Comparison of ENCODE assay signal across 9 mouse cellular contexts in the genomic region with DNA sequence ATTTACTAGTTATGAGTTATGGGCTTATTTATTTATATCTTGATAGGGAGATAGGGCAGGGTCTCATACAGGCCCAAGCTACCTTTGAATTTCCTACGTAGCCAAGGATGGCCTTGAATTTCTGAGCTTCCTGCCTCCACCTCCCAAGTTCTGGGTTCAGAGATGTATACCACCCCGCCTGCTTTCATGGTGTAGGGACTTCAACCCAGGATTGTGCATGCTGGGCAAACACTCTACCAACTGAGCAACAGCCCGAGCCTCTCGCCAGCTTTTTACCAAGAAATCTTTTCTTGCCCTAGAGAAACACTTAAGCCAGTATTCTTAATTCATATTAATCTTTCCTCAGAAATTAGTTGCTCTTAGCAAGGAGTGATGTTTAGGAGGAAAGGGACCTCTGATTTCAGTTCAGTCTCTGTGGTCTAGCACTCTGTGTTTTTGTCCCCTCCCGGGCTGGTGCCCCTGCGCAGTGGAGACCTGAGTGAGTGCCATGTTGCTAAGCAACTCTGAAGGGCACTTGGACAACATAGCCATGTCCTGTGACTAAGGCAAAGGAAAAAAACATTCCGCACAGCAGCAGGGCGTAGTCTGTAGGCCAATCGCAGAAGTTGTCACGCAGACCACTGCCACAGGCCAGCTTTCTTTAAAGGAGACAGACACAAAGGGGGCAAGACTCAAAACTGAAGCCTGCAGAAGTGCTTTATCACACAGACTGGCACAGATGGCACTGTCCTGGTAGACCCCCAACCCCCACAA.
A peak's percentile ranks its signal among the peaks of the same experiment; 100 is the strongest.
DNase-seq lines count a peak whose midpoint lies in the region; ATAC-seq lines count a peak whose summit lies in the region.
"Had no signal": no experiment of that assay in that cellular context is flagged by ENCODE, and none has a peak within 500 bp of the region (broad histone marks: within the 10 kb centered on the region; RNA-seq: fewer than 3 reads in every experiment).

No protein-coding gene starts in this region.

- H3K27me3 ChIP-seq in hindbrain, embryonic 15.5 days: no peaks in the 10 kb centered on the region
- H3K27me3 ChIP-seq in intestine, embryonic 16.5 days (replicated peaks; ENCODE audit: control insufficient read depth, insufficient read depth, low read length): no peaks in the 10 kb centered on the region

- intact Hi-C loops in left cerebral cortex, postnatal 4 days (cut with DNase I): no loop called here

- H3K4me1 ChIP-seq in hindbrain, embryonic 15.5 days (replicated peaks): peaks cover 11% of the 10 kb centered on the region
- H3K4me1 ChIP-seq in intestine, embryonic 16.5 days (ENCODE audit: control insufficient read depth, insufficient read depth, low read length): no peaks in the 10 kb centered on the region

- no peaks in the 10 kb centered on the region for H3K36me3 ChIP-seq in hindbrain, embryonic 15.5 days
- H3K36me3 ChIP-seq in intestine, embryonic 16.5 days (ENCODE audit: control insufficient read depth, insufficient read depth, low read length): no peaks in the 10 kb centered on the region

- H3K4me2 ChIP-seq in hindbrain, embryonic 15.5 days: peak overlapping the region; percentile 8; the same call in 1 of the 2 replicates
- H3K4me2 ChIP-seq in intestine, embryonic 16.5 days (ENCODE audit: low read depth, low read length): no peak overlapping the region

- H3K9me3 ChIP-seq in hindbrain, embryonic 15.5 days: no peaks in the 10 kb centered on the region
- no peaks in the 10 kb centered on the region for H3K9me3 ChIP-seq in intestine, embryonic 16.5 days (ENCODE audit: control insufficient read depth, low read length)

- no peak overlapping the region for H3K4me3 ChIP-seq in hindbrain, embryonic 15.5 days
- no peak overlapping the region for H3K4me3 ChIP-seq in intestine, embryonic 16.5 days (ENCODE audit: low read length)

- peak; percentile 99 for ATAC-seq in hindbrain, embryonic 15.5 days (ENCODE audit: low FRiP score, low read depth)
- ATAC-seq in intestine, embryonic 16.5 days: no peak
- ATAC-seq: Patski had no signal

- DNase-seq in adrenal gland, adult 18-20 months (ENCODE audit: low spot score in 2 of 2): peak; percentile 2 to 19
- DNase-seq in cerebellum, adult 18-20 months: peak; percentile 13 to 23
- DNase-seq in frontal cortex, postnatal 36 days (ENCODE audit: low spot score in 2 of 2): peak; percentile 46 to 49
- DNase-seq in left cerebral cortex, postnatal 4 days: peak; percentile 86
- peak; percentile 42 for DNase-seq in right cerebral cortex, adult 18-20 months
- DNase-seq in urinary bladder, adult 2 months (ENCODE audit: low spot score): no peak

- peak overlapping the region; percentile 80 for H3K27ac ChIP-seq in hindbrain, embryonic 15.5 days (replicated peaks)
- no peak overlapping the region for H3K27ac ChIP-seq in intestine, embryonic 16.5 days (ENCODE audit: low read length)

- H3K9ac ChIP-seq in hindbrain, embryonic 15.5 days: no peak overlapping the region
- no peak overlapping the region for H3K9ac ChIP-seq in intestine, embryonic 16.5 days (ENCODE audit: low read depth, low read length)

- 44% methylated on average over 10 of the region's 10 CpGs for WGBS in hindbrain, embryonic 15.5 days
- 84% methylated on average over 10 of the region's 10 CpGs for WGBS in intestine, embryonic 16.5 days
